Mouse (Mus musculus): ENCODE data around the gene Slc27a1.

DNA sequence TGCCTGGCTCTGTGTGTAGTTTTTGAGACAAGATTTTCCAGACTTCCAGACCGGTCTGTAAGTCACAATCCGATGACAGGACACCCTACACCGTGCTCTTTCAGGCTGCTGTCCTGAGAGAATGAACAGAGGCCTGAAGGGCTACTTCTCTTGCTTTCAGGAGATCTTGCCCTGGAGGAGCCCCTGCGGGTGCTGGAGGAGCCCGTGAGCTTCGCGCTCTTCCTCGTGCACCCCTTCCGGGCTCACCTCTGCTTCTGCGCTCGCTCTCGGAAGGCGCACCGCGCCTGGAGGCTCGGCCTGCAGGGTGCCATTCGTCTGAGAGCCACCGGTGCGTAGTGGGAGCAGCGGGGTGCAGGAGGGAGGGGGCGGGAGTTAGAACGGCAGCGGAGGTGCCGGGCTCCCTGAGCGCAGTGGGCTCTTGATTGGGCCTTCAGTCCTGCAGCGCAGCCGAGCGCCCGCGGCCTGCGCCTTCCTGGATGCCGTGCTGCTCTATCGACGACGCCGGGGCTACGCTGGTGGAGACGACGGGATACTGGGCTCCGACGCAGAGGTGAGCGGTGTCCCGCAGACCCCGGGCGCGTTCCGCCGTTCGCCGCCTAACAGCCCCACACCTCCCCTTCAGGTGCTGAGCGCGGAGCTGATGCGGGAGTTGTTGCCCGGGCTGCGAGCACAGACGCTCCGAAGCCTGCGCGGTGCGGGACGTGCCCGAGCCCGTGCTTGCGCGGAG is 33.4 kb downstream of the Slc27a1 start:
- TF ChIP-seq CTCF (IDR thresholded peaks at IDR 0.05; ENCODE audit: control insufficient read depth, insufficient read depth, insufficient read length) (no peak), MAX (IDR thresholded peaks at IDR 0.05) (no peak), USF1 (IDR thresholded peaks at IDR 0.05; ENCODE audit: low read depth) (no peak), CEBPB (IDR thresholded peaks at IDR 0.05; ENCODE audit: low read depth) (no peak), MYOG (IDR thresholded peaks at IDR 0.05; ENCODE audit: control insufficient read depth, extremely low read depth, insufficient read length) (no peak)

Measured in C2C12 (cell line).